Mouse (Mus musculus): ENCODE results near the gene 9030612E09Rik.

- TF ChIP-seq CTCF (IDR thresholded peaks at IDR 0.05; ENCODE audit: extremely low read depth, insufficient read length, insufficient replicate concordance, low read depth, low read length) (no peak), POLR2A (IDR thresholded peaks at IDR 0.05; ENCODE audit: low read depth, low read length) (no peak)
Observed at GRCm38 (mm10) chr10:43173828-43174325, 627 bp upstream of the 9030612E09Rik start.

Data from small intestine, adult 2 months (tissue).